Mouse (Mus musculus) urinary bladder, adult 2 months (tissue): ENCODE measurements around the gene Tenm4. TPM values are rescaled to one million over a fixed set of nuclear protein-coding genes. Genes with fewer than 3 reads are reported as not detected.

ENCODE experiments used
- DNase-seq: peaks from one replicate; pipeline ENCODE4 v3.0.0; 2022; ENCODE audit warnings: low spot score
- polyA plus RNA-seq: library from polyadenylated mRNA; depleted of rRNA; stranded (reverse); fragments of >200 nt; gene quantifications from 2 replicates; pipeline ENCODE4 v1.2.3, GENCODE M21; 2012

The Tenm4 gene
- polyA plus RNA-seq, 1 experiment = 0.65 TPM

DNA sequence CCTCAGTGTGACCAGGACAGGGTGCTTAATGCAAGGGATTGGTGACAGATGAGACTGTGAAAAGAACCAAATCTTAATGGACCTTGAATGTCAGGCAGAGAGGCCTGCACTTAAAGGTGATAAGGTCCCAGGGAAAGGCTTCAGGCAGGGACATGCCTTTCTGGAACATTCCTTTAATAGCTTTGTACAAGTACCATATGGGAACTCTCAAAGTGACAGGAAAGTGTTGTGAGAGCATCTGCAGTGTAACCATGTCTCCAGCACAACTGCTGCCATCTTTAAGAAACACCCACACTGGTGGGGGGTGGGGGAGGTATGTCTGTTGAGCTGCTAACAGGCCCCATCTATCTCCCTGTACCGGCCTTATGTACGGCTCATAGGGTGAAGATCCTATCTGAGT is 506.0 kb downstream of the Tenm4 start:
- DNase-seq = no peak

DNA sequence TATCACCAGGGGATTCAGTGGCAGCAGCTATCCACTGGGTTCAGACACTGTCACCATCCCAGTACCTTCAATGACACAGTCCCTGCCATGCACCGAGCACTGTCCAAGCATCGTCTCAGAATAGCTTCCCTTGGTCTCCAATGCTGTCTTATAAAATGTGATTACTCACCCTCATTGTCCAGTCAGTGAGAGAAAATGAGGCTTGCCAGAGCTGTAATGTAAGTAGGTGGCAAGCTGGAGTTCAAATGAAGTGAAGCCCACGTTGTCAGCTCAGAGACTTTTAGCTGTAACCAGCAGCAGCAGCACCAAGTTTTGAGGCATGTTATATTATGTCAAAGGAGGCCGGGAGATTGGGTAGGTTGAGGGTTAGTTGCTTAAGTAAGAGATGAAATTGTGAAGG is 507.2 kb downstream of the Tenm4 start:
- DNase-seq = no peak

DNA sequence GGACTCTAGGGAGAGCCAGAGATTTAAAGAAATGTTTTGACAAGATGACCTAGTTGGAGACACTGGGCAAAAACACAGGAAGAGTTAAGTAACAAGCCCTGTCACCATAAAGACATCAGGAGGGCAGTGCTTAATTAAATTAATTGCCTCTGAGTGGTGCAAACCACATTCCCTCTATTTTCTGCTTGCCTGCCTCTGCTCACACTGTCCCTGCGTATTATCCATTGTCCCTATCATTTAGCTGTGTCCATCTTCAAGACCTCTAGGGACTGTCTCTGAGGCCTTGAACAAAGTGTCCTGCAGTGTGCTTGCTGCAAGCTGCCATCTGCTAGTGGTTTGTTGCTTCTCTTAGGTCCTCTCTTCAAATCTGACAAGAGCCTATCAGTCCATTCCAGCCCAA is 508.7 kb downstream of the Tenm4 start:
- no peak for DNase-seq

GRCm38 (mm10) chr7:96680405-96680804 is 509.4 kb downstream of the Tenm4 start:
- no peak for DNase-seq

- no peak for DNase-seq
Measured at GRCm38 (mm10) chr7:96681808-96682207, 510.8 kb downstream of the Tenm4 start.

GRCm38 (mm10) chr7:96688141-96688540 is 517.1 kb downstream of the Tenm4 start:
- no peak for DNase-seq

DNA sequence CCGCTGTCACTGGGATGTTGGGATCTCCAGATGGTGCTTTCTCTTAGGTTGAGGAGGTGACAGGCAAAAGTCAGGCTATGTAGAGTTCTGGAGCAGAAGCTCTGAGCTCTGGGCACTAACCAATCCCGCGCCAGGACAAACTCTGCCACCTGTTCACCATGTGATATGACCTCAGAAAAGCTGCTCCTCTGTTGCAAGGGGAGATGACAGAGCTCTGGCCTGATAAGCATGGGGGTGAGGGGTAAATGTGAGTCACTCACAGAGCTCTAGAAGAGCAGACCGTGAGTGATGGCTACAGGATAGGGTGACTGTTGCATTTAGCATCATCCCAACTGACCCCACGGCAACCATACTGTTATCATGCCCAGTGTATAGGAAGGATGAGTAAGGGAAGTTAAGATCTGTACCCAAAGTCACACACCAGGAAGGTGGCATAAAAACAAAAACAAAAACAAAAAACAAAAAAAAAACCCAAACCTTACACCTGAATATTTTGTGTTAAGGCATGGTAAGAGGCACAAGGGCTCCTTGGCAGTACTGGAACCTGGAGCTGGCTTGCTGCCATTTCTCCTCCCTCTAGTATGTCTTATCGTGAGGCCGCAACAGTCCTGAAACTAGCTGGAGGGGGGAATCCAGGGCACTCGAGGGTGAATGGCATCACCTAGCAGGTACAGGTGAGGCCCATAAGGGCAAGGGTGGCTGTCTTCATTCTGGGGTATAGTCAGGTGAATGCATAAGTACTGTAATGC is 530.2 kb downstream of the Tenm4 start:
- DNase-seq = no peak

GRCm38 (mm10) chr7:96703958-96704357 is 532.9 kb downstream of the Tenm4 start:
- DNase-seq = no peak

GRCm38 (mm10) chr7:96705307-96706129 is 534.5 kb downstream of the Tenm4 start:
- DNase-seq = no peak

DNA sequence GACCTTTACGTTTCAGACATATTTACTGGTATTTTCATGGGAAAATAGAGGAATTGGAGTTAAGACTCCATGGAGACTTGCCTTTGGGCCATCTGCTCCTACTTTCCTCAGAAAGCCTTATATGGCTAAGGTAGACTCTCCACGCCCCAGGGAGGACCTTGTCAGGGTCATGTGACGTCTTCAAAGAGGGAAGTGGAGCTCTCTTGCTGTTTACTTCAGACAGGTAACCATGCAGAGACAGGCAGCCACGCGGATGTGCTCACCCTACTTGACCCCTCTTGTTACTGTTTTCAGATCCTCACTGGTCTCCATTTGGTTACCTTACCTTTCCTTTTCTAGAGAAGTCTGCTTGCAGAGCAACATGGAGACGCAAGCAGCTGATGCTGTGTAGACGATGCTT is 535.5 kb downstream of the Tenm4 start:
- DNase-seq = no peak

- no peak for DNase-seq
Measured at GRCm38 (mm10) chr7:96707112-96707511, 536.1 kb downstream of the Tenm4 start.

DNA sequence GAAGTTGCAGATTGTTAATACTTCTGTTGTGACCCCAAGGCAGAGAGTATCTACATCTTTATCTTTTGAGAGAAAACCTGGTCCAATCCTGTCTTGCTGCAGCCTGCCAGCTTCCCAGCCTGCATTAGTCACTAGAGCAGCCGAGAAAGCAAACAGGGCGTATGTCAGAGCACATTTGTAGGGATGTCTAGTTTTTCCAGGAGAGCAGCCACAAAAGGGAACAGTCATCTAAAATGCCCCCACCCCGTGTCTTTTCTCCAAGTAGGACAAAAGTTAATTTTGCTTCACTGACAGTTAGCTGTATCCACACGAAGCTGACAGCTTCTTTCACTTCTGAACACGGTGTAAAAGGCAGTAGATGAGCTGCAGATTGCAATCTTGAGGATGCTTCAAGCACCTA is 537.0 kb downstream of the Tenm4 start:
- no peak for DNase-seq

DNA sequence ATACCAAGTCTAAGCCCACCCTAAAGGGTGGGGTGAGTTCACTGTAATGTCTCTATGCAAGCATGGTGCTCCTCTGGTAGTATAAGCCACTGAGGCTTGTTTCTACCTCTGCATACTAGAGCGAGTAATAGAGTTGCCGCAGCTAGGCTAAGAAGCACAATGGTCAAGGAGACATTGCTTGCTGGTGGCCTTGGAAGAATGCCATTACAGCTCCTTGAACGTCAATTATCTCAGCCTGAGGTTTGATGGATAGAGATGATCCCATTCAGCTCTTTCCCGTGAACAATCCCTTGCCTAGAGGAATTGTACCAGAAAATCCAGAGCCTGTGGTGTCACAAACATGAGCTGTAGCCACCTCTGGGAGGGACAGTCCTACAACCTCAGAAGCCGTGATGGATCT is 537.5 kb downstream of the Tenm4 start:
- no peak for DNase-seq

GRCm38 (mm10) chr7:96708968-96709367 is 537.9 kb downstream of the Tenm4 start:
- DNase-seq = no peak

- no peak for DNase-seq
Measured at GRCm38 (mm10) chr7:96709891-96710290, 538.8 kb downstream of the Tenm4 start.

GRCm38 (mm10) chr7:96710658-96711071 is 539.6 kb downstream of the Tenm4 start:
- no peak for DNase-seq

DNA sequence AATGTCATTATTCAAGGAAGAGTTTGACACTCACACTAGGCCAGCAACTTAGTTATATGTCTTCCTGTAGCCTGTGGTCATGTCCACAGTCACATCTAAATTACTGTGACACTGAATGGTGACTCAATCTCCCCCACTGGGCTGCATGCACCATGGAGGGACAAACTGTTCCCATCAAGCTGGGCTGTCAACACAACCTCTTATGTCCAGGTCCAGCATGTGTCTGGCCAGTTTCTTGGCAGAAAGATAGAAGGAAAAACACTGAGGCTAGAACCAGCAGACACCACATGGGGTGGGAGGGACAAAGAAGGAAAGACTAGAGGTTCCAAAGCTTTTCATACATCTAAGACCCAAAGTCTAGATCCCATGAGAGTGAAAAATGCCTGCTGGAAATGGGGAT is 541.8 kb downstream of the Tenm4 start:
- DNase-seq = no peak

- no peak for DNase-seq
Measured at GRCm38 (mm10) chr7:96716911-96717310, 545.9 kb downstream of the Tenm4 start.

DNA sequence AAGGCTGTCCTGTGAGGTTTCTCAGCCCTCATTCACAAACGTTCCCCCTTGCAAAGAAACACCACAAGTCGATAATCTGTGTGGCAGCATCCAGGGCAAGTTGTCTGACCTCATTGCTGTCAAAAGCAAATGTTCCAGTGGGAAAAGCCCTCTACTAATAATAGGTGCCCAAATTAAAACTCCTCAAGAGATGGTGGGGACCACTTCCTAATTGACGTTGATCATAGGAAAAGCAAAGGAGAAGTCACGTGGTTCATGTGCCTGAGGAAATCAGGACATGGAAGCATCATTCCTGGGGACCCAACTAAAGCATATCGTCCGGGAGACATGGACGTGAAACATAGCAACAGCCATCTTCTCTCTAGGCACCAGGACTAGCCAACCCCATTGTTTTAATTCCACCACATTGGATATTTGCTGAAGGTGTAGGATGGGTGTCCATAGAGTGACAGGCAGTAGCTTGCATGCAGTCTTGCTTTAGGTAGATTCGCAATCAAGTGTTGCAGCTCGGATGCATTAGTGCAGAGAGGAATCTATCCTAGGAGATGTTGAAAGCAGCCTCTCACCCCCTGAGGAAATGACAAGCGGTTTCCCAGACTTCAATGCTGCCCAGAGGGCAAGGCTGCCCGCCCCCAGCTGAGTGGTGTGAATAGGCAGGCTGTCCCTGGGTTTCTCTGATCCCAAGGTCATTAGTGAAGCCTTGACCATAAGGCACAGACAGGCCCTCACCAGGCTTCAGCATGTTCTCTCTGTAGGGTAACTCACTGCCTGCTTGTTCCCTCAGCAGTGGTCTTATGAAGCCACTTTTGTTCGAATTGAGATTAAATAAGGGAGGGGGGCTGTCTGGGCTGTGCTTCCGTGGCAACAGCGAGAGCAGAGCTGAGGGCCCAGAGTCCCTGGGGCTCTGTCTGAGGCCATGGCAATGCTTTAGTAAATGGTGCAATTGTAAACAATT is 547.4 kb downstream of the Tenm4 start:
- no peak for DNase-seq

- no peak for DNase-seq
Measured at GRCm38 (mm10) chr7:96719926-96720325, 548.9 kb downstream of the Tenm4 start.

- DNase-seq = no peak
Measured at GRCm38 (mm10) chr7:96720465-96720864, 549.4 kb downstream of the Tenm4 start.

DNA sequence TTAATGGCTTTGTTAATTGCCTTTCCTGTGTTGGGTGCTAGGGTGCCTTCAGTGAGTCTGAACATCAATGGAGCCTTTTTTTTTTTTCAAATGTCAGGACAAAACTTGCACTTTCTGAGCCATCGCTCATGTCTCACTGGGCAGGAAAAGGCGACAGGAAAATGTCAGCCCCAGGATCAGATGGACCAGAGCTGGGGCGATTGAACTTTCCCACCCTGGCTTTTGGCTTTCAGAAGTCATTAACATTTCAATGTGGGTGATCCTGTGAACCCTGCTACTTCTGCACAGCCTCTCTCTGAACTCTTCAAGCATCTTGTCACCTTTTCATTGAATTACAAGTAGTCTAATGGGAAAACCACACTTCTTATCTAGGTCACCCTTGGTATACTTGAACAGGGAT is 551.8 kb downstream of the Tenm4 start:
- DNase-seq = no peak
